Mouse (Mus musculus) ES-E14 (cell line): ENCODE data around the gene Gm11011.

ENCODE experiments used
- CHD2 ChIP-seq: IDR thresholded peaks from 2 replicates; pipeline ENCODE4 v1.6.1; 2014; ENCODE audit warnings: mild to moderate bottlenecking, low read depth, low read length, inconsistent platforms
- HCFC1 ChIP-seq: IDR thresholded peaks from 2 replicates; pipeline ENCODE4 v1.6.1; 2012; ENCODE audit warnings: low read length, inconsistent platforms, borderline replicate concordance; ENCODE audit not compliant: insufficient read depth
- MAFK ChIP-seq: IDR thresholded peaks from 2 replicates; pipeline ENCODE4 v1.6.1; 2014; ENCODE audit warnings: mild to moderate bottlenecking, low read depth, low read length, inconsistent platforms; ENCODE audit not compliant: insufficient read depth
- ZC3H11A ChIP-seq: IDR thresholded peaks from 2 replicates; pipeline ENCODE4 v1.6.1; 2012; ENCODE audit warnings: low read depth, mild to moderate bottlenecking, inconsistent platforms, low read length, borderline replicate concordance
- ZNF384 ChIP-seq: IDR thresholded peaks from 2 replicates; pipeline ENCODE4 v1.6.1; 2012; ENCODE audit warnings: low read depth, low read length, inconsistent platforms

DNA sequence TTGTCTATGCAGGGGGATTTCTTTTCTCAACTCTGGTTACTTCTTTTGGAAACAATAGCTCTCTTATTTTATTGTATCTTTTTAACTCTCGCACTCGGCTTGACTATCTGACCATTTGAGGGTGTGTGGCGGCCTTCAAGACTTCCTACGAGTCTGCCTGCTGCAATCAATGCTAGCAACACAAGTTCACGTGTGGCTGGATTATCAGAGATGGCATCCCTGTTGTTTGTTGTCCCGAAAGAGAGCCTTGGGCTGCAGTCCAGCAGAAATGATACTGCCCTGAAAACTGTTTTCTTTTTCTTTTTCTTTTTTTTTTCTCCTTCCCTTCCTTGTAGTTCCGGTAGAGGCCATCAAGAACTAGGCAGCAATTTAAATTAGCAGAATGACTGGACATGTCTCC is 47.9 kb upstream of the Gm11011 start:
- TF ChIP-seq HCFC1 (no peak), ZNF384 (no peak), ZC3H11A (no peak), MAFK (no peak), CHD2 (no peak)
